Mouse (Mus musculus): ENCODE data around the gene Mfap3l. TPM values are rescaled to one million over a fixed set of nuclear protein-coding genes. Genes with fewer than 3 reads are reported as not detected.
A peak's percentile ranks its signal among the peaks of the same experiment; 100 is the strongest.
"Not testable (repeated sequence)": the region's sequence is repeated elsewhere in the genome, so short reads cannot be mapped to it uniquely, and the experiment has no call there.

Gene Mfap3l
- total RNA-seq (2015; ENCODE audit: low replicate concordance) (2.1 TPM in 1 of 2 replicates, not detected in the other), total RNA-seq (2017; ENCODE audit: low replicate concordance) (0.45 and 0.51 TPM in 2 replicates)

DNA sequence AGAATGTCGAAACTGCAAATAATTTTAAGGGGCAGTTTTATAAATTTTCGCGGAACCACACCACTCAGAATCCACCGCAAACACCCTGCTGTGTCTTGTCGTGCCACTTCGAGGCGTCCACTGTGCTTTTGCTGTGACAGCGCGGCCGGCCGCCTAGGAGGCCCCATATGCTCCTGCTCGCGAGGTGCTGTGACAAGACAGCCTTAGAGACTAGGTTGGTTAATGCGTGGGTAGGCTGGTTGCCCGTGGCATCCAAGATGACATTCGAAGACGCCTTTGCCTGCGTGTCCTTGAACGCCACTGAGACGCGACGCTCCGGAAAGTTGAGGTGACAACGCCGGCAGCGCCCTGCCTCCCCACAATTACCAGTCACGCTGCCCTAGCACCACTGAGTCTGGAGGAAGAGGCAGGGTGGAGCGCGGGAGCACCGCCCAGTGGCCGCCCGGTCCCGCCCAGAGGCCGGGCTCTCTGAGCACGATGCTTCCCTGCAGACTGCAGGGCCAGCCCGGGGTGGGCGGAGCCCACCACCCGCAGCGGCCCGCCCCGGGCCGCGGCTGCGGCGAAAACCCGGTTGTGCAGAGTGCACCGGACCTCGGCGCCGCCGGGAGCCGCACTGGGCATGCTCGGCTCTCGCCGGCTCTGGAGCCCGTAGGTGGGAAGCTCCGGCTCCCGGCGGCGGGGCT, at the start of gene Mfap3l:
Mfap3l (plus strand) TSS at position 578 of the 683 bp plus-strand sequence.
- peak; percentile 93 for ATAC-seq (replicated peaks; ENCODE audit: low FRiP score, poor library complexity, severe bottlenecking)

DNA sequence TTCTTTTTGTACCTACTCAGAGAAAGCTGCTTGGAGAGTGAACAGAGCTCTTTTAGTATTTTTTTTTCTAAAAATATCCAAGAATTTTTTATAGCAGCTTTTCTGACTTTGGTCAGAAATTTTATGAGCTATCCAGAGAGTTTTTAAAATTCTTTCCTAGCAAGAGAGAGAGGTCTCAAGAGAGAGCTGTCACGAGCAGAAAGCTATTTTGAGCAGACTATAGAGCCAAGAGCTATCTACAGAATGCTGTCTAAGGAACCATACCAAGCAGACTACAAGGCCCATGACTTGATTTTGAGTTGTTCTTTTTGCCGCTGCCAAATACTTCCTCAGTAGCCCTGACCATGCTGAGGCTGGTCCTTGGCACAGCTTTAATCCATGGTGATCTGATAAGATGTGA, 49.3 kb upstream of the Mfap3l start:
- ATAC-seq (replicated peaks; ENCODE audit: low FRiP score, poor library complexity, severe bottlenecking): no peak

DNA sequence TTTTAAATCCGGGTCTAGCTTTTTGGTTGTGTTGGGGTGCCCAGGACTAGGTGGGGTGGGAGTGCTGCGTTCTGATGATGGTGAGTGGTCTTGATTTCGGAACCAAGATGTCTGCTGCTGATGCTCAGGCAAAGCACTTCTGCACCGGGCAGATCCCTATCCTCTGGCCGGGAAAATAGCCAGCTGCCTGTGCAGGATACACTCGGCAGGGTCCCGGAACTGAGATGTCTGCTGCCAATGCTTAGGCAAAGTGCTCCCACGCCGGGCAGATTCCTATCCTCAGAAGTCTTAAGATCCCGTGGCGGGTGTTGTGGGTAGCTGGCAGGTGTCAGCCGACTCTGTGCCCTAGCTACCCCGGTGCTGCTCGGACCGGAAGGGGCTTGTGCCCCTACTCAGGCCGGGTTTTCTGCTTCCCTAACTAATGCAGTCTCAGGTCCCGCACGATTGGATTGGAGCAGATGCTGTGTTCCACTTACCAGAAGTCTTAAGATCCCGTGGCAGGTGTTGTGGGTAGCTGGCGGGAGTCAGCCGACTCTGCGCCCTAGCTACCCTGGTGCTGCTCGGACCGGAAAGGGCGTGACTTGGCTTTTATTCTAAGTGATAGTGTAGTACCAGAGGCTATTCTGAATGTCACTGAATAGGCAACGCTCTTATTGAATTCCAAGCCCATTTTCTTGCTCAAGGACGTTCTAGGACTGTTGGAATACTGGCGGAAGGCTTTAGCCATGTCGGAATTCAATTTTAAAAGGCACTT, 41.1 kb upstream of the Mfap3l start:
- not testable (repeated sequence) for ATAC-seq (replicated peaks; ENCODE audit: low FRiP score, poor library complexity, severe bottlenecking)

DNA sequence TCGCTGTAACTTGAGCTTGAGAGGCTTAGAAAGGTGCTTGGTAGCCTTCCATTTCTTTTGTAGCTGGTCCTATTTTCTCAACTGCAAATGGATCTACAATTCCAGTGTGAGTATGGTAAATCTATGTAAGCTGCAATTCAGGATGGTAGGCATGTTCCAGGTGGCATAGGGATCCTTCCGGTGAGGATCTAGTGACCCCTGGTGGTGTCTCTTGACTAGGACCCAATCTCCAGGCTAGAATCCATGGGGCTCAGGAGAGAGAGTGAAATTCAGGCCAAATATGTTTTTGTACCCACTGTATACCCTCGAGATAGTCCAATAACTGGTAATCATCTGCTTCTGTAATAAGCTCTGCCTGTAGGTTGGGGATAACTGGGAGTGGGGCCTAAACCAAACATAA, 37.9 kb upstream of the Mfap3l start:
- no peak for ATAC-seq (replicated peaks; ENCODE audit: low FRiP score, poor library complexity, severe bottlenecking)

DNA sequence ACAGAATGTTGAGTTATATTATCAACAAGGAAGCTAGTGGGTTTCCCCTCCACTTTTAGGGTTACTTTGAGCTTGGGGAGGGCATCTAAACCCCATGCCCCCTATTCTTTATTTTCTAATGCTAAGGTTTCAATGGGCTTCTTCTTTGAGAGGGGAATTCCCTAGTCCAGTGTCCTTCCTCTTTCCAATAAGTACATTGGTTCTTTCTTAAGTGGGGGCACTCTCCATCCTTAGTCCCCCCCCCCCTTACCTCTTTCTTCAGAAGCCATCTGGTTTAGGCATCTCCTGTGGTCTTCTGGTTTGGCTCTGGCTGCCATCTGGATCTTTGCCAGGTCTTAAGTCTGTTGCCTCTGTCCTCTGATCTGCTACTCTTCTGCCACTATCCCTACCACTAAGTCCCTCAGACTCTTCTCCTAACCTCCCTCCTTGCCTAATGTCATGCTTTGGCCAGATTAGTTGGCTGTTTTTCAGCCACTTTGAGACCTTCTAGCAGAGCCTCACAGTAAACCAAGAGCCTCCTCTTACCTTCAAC, 21.0 kb upstream of the Mfap3l start:
- ATAC-seq (replicated peaks; ENCODE audit: low FRiP score, poor library complexity, severe bottlenecking): no peak

DNA sequence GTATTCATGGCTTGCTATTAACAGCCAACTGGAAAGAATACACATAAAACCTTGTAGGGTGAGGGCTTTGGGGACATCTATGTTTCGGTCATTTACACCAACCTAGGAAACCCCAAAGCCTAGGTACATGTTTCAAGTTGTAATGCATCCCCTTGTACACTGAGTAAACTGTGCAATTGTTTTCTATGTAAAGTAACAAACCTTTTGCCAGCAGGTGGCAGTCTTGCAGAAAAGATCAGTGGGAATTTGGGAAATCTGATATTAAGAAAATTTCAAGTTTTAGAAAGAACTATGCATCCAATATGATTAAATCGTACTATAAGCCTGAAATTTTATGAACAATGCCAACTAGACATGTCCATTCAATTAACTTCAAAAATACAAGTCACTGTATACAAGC, 15.7 kb upstream of the Mfap3l start:
- no peak for ATAC-seq (replicated peaks; ENCODE audit: low FRiP score, poor library complexity, severe bottlenecking)

DNA sequence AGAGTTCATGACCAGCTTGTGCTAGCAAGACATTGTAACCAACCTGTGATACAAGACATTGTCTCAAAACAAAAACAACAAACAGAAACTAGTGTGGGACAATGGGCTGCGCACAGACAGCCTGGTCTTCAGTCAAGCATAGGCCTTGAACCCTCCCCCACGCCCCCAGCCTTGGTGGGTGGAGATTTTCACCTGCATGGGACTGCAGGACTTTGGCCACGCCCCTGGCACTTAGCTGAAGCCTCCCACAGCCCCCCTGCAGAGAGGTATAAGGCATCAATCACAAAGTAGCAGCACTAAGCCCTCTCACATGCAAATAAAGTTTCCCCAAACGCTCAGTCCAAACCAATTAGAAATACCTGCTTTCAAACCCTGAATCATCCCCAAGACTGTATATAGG, 11.1 kb upstream of the Mfap3l start:
- no peak for ATAC-seq (replicated peaks; ENCODE audit: low FRiP score, poor library complexity, severe bottlenecking)

DNA sequence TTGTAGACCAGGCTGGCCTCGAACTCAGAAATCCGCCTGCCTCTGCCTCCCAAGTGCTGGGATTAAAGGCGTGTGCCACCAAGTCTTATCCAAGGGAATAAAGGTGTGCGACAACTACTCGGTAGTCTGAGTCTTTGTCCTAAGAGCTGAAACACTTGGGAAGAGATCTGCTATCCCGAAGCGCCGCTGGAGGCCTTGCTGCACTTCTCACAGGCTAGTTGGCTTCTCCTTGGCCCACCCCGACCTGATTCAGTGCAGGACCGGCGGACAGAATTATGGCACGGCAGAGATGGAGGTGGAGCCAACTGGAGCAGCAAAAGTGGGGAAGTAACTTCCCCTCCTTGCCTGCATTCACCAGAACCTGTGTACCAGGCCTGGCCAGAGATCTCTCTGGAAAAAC, 10.6 kb upstream of the Mfap3l start:
- ATAC-seq (replicated peaks; ENCODE audit: low FRiP score, poor library complexity, severe bottlenecking): no peak

DNA sequence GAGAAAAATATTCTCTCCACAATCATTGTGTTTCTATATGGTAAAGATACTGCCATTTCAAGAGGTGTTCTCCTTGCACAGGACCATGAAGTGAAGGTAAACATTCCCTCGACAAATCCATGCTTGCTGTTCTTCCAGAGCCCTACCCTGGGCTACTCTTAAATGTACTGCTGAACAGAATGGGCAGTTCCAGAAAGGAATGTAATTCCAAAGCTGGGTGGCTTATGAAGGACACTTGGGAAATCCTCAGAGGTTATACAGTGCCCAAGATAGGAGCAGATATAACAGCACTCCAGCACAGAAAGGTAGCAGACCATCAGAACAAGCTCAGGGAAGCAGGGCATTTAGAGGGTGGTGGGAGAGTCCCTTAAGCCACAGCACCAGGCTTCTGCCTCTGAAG, 9.2 kb upstream of the Mfap3l start:
- no peak for ATAC-seq (replicated peaks; ENCODE audit: low FRiP score, poor library complexity, severe bottlenecking)

DNA sequence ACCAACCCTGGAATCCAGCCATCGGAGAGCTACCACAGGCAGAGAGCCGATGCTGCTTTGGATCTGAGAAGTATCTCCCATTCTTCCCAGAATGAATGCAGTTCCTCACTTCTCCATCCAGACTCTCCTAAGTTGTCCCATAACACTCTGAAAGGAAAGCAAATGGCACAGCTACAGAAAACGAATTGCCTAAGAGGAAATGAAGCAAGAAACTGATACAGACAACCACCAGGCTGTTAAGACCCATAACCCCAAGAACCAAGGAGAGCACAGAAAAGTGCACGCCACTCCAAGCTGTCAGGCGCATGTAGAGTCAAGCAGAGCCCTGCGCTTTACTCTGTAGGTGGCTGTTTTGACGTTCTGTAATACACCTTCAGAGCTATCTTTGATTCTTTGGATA, 7.9 kb upstream of the Mfap3l start:
- ATAC-seq (replicated peaks; ENCODE audit: low FRiP score, poor library complexity, severe bottlenecking): no peak

DNA sequence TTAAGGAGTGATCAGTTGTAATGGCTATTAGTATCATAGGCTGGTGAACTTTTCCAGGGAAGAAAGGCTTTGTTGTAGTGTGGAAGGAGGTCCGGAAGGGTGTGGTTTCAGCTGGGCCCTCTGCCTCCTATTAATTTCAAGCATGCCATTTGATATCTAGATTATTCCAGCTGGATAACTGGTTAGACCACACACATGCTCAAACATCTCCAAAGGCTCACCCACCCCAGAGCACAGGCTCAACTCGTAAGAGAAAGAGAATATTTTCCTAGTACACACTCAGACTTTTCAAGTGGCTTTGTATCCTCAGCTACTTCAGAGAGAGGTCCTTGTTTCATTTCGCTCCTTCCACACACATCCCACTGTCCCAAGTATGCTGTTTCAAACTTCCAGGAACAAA, 4.7 kb upstream of the Mfap3l start:
- no peak for ATAC-seq (replicated peaks; ENCODE audit: low FRiP score, poor library complexity, severe bottlenecking)

DNA sequence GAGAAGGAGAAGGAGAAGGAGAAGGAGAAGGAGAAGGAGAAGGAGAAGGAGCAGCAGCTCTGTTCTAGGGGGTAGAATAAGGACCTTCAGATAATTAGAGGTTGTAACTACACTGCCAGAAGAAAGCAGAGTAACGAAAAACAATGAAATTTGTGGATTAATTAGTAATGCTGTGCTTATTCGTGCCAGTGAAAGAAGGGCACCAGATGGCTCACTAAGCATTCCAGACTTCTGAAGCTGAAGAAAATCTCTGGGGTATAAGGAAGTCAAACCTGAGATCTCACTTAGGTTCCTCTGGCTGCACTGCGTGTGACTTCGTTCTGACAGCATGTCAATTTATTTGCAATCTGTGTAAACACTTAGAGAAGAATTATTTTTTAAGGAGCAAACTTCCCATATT, 3.6 kb upstream of the Mfap3l start:
- ATAC-seq (replicated peaks; ENCODE audit: low FRiP score, poor library complexity, severe bottlenecking): no peak

DNA sequence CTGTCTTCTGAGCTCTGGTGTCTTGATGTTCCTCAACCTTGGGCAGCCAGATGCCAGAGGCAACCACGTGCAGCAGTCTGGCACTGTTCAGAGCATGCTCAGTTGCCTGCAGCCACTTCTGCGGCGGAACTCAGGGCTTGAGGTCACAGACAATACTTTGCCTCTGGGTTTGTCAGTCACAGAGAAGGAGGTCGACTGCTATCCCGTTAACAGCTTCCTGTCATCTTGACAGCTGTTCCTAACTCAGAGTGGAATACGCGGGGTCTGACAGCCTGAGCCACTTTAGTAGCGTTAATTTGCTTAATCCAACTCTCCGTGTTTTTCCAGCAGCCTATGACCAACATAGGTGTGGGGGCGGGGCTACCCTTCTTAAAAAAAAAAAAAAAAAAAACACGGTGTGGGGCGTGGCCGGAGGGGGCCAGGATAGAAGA, 1.1 kb upstream of the Mfap3l start:
- no peak for ATAC-seq (replicated peaks; ENCODE audit: low FRiP score, poor library complexity, severe bottlenecking)

DNA sequence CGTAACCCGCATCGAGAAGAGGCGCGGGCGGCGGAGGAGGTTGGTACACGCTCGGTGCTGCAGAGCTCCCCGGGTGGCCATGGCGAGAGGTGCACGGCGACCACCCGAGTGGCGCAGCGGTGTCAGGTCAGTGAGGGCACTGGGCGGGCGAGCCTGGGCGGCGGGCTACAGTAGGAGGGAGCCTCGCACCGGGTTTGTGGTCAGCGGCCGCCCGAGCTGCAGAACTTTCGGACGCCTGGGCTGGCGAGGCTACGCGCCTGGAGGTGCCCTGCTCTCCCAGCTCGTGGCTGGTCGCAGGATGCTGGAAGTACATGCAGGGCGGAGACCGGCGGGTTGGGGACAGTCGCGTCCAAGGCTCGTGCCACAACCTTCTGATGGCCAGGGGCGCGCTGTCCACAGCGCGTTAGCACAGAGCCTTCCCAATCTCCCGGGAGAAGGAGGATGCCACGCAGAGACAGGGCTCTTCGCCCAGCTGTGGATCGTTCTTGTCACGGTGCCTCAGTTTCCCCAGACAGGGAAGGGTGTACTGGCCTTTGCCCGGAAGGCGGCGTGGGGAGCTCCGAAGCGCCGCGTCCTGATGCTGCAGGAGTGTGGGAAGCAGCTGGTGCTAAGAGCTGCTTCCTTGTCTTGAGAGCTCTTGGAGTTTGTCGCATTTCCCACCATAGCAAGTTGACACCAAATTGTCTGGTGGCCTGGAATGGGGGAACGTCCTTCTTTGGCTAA, 467 bp downstream of the Mfap3l start:
- ATAC-seq (replicated peaks; ENCODE audit: low FRiP score, poor library complexity, severe bottlenecking): no peak

DNA sequence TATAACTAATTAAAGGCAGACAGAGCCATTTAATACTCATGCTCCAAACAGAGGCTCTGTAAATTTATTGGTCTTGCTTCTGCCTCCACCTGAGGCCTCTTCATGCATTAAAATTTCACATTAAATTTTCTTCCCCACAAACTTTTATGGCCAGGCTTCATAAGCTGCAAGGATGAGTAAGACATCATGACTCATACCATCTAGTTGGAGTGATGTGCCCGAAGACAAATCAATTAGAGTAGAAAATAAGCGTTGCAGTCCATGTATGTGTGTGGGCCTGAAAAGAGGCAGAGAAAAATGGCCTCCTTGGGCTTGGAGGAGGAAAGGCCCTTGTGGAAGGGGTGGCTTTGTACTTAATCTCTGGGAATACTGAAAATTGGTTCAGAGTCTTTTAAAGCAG, 2.3 kb downstream of the Mfap3l start:
- no peak for ATAC-seq (replicated peaks; ENCODE audit: low FRiP score, poor library complexity, severe bottlenecking)

DNA sequence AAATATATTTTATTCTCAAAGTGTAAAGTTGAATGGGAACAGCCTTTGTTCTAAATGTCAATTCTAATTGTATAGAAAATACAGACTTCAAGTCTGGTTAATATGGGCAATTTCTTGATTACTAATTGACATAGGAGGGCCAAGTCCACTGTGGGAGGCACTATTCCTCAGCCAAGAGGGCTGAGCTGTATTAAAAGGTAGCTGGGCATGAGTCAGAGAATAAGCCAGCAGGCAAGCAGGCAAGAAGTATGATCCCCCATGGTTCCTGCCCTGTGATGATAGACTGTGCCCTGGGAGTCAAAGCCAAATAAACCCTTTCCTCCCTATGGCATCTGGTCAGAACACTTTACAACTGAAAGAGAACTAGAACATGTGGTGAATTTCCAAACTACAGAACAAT, 3.2 kb downstream of the Mfap3l start:
- no peak for ATAC-seq (replicated peaks; ENCODE audit: low FRiP score, poor library complexity, severe bottlenecking)

DNA sequence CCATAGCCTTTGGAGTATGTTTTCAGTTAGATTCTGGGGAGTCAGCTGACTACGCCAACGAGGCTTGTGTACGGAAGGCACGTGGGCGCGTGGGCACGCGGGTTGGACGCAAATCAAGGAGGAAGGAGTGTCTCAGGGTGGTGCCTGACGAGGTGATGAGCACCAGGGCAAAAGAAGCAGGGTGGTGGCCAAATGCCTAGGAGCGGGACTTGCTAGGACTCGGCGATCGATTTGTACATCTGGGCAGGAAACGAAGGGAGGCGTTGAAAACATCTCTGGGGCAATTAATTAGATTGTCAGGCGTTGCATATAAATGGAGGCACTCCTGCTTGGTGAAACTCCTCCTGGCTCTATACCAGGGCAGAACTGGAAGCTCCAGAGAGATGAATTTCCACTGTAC, 7.4 kb downstream of the Mfap3l start:
- ATAC-seq (replicated peaks; ENCODE audit: low FRiP score, poor library complexity, severe bottlenecking): no peak

DNA sequence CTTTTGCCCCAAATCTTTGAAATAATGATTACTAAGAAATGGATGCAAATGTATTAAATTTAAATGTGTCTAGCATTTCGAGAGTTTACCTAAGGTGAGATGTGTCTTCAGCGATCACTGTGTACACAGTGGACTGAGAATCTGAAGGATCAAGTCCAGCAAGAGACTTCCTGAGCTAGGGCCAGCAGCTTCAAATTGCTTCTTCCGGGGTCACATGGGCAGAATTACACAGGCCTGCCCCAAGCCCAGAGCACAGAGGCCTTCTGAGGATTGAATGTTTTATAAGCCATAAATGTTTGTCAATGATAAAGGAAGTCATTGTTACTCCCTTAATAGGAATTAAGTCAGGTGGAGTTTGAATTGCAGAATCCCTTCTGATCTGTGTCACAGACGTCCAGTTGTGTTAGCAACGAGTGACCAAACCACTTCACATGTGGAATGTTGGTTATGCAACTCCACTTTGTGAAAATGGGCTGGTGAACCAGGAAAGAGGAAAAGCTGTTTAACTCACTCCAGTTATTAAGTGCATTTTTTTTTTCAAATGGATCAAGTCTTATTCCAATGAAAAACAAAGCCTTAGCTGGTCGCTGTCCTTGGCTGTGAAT, 10.9 kb downstream of the Mfap3l start:
- no peak for ATAC-seq (replicated peaks; ENCODE audit: low FRiP score, poor library complexity, severe bottlenecking)

DNA sequence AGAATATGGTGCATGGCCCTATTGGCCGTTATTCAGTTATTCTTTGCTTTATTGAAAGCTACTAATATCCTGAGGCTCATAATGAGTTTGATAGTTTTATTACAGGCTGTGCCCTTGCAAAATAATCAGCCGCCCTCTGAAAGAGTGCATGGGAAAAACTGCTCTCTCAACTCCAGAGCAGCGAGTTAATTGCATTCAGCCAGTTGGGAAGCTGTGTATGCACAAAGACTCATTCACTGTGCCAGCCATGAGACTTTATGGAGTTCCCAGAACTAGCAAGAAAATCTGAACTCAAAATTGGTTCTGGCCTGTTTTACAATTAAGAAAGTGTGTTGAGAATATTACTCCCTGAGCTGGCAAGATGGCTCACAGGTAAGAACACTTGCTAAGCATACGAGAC, 12.5 kb downstream of the Mfap3l start:
- ATAC-seq (replicated peaks; ENCODE audit: low FRiP score, poor library complexity, severe bottlenecking): no peak

DNA sequence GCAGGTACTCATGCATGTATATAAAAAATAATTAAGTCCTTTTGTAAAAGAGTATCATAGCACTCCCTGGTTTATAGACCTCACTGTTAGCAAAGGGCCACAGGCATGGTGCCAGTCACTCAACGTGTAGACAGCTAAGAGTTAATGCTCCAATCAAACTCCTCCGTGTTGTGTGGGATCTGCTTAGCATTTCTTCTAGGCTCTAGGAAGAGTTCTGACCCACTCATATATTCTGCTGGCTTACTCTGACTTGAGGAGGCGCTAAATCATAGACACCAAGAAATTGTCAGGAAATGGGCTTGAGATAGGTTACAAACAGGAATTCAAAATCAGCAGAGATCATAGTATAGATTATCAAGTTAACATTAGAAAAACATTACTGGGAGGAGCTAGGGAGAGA, 13.3 kb downstream of the Mfap3l start:
- ATAC-seq (replicated peaks; ENCODE audit: low FRiP score, poor library complexity, severe bottlenecking): no peak

Data from erythroid progenitor cell, adult 5-6 weeks (primary cell).